Mouse (Mus musculus) liver, embryonic 16.5 days (tissue): ENCODE measurements around the gene Junb. TPM values are rescaled to one million over a fixed set of nuclear protein-coding genes. Genes with fewer than 3 reads are reported as not detected.
A peak's percentile ranks its signal among the peaks of the same experiment; 100 is the strongest.

Experiments used
- ATAC-seq: fragments of 200-750 bp; cut with Nextera tagmentation; 2 replicates; pipeline ENCODE4 v1.8.0; 2017; ENCODE audit warnings: low read depth, mild to moderate bottlenecking, moderate number of reproducible peaks, moderate library complexity
- H3K27ac ChIP-seq: fragments of 300-500 bp; sonication (generic); 2 replicates; pipeline ENCODE4 v1.5.1; 2014; ENCODE audit warnings: mild to moderate bottlenecking, low read length
- H3K27me3 ChIP-seq: fragments of 300-500 bp; sonication (generic); 2 replicates; pipeline ENCODE4 v1.6.1; 2014; ENCODE audit warnings: low read depth, low read length, mixed read lengths; ENCODE audit not compliant: control insufficient read depth, insufficient read depth
- H3K36me3 ChIP-seq: fragments of 300-500 bp; sonication (generic); 2 replicates; pipeline ENCODE4 v1.6.1; 2014; ENCODE audit warnings: mild to moderate bottlenecking; ENCODE audit not compliant: control insufficient read depth, insufficient read depth
- H3K4me1 ChIP-seq: fragments of 300-500 bp; sonication (generic); 2 replicates; pipeline ENCODE4 v1.6.1; 2014; ENCODE audit warnings: low read depth, low read length, mixed read lengths; ENCODE audit not compliant: control insufficient read depth
- H3K4me2 ChIP-seq: fragments of 300-500 bp; sonication (generic); 2 replicates; pipeline ENCODE4 v1.6.1; 2014; ENCODE audit warnings: low read depth, low read length, mixed read lengths
- H3K4me3 ChIP-seq: fragments of 300-500 bp; sonication (generic); 2 replicates; pipeline ENCODE4 v1.5.1; 2014; ENCODE audit warnings: low read depth, mild to moderate bottlenecking, low read length
- H3K9ac ChIP-seq: fragments of 300-500 bp; sonication (generic); 2 replicates; pipeline ENCODE4 v1.6.1; 2014; ENCODE audit warnings: low read depth, low read length
- H3K9me3 ChIP-seq: fragments of 300-500 bp; sonication (generic); replicated peaks from 2 replicates; pipeline ENCODE4 v1.6.1; 2016; ENCODE audit warnings: low read length; ENCODE audit not compliant: control insufficient read depth
- WGBS: fragments of 180-500 bp; shearing (Covaris S2); extraction: QIAGEN DNeasy Blood & Tissue Kit; methylation state at CpG from one replicate; pipeline ENCODE4 v1.1.7; 2014; ENCODE audit not compliant: insufficient replicate concordance; 5-methylcytosine and 5-hydroxymethylcytosine counted together
- polyA plus RNA-seq: library from polyadenylated mRNA; unstranded; fragments of >200 nt; fragmentation: Nextera tagmentation; extraction: Ambion mirVana; gene quantifications from 2 replicates; pipeline ENCODE4 v1.2.1, GENCODE M21; 2015

Gene Junb
- polyA plus RNA-seq, 1 experiment from 2014 or later, result 16.5 TPM

- Histone ChIP-seq H3K27me3 (no peaks in the 10 kb centered on the region), H3K4me3 (peak within 1 kb of the TSS; percentile 75), H3K4me2 (peak within 1 kb of the TSS; percentile 88), H3K27ac (peak within 1 kb of the TSS; percentile 97), H3K9me3 (no peaks in the 10 kb centered on the region), H3K36me3 (peaks cover 41% of the 10 kb centered on the region), H3K9ac (peak within 1 kb of the TSS; percentile 84), H3K4me1 (peaks cover 64% of the 10 kb centered on the region)
- ATAC-seq, result peak; percentile 68
- whole genome bisulfite sequencing, result under 1% methylated on average over 56 of the region's 56 CpGs
Observed at GRCm38 (mm10) chr8:84969241-84970134, 9.0 kb downstream of the Junb start, which contains the start of the genes Gm49661, Prdx2 and Rnaseh2a. TSS of gene Gm49661 (minus strand) at chr8:84969433. TSS of gene Prdx2 (plus strand) at chr8:84969587. TSS of gene Rnaseh2a (minus strand) at chr8:84969767.

GRCm38 (mm10) chr8:84968650-84969049 is 9.9 kb downstream of the Junb start:
- Histone ChIP-seq H3K27me3 (no peaks in the 10 kb centered on the region), H3K27ac (peak overlapping the region; percentile 97), H3K9ac (peak overlapping the region; percentile 84), H3K4me2 (peak overlapping the region; percentile 88), H3K9me3 (no peaks in the 10 kb centered on the region), H3K4me1 (peaks cover 56% of the 10 kb centered on the region), H3K4me3 (peak overlapping the region; percentile 75), H3K36me3 (peaks cover 33% of the 10 kb centered on the region)
- no peak for ATAC-seq
- 6% methylated on average over 2 of the region's 2 CpGs for WGBS

- no peaks in the 10 kb centered on the region for H3K27me3 ChIP-seq
- H3K4me2 ChIP-seq, result peak overlapping the region; percentile 88
- 82% methylated on average over 13 of the region's 13 CpGs for WGBS
- peak overlapping the region; percentile 97 for H3K27ac ChIP-seq
- no peaks in the 10 kb centered on the region for H3K9me3 ChIP-seq
- peaks cover 27% of the 10 kb centered on the region for H3K36me3 ChIP-seq
- ATAC-seq, result no peak
- no peak overlapping the region; the same call in 1 of the 2 replicates for H3K9ac ChIP-seq
- no peak overlapping the region for H3K4me3 ChIP-seq
- peaks cover 47% of the 10 kb centered on the region for H3K4me1 ChIP-seq
Observed at GRCm38 (mm10) chr8:84967532-84968304, 10.8 kb downstream of the Junb start.

- Histone ChIP-seq H3K4me1 (peaks cover 37% of the 10 kb centered on the region), H3K9me3 (no peaks in the 10 kb centered on the region), H3K4me3 (peak overlapping the region; percentile 79), H3K4me2 (peak overlapping the region; percentile 46), H3K36me3 (peaks cover 16% of the 10 kb centered on the region), H3K9ac (peak overlapping the region; percentile 41), H3K27me3 (no peaks in the 10 kb centered on the region), H3K27ac (peak overlapping the region; percentile 97)
- ATAC-seq, result no peak
- WGBS, result 14% methylated on average over 3 of the region's 3 CpGs
Observed at GRCm38 (mm10) chr8:84966603-84967002, 11.9 kb downstream of the Junb start.

GRCm38 (mm10) chr8:84965731-84966291 is 12.7 kb downstream of the Junb start:
- ATAC-seq, result peak; percentile 81
- Histone ChIP-seq H3K27me3 (no peaks in the 10 kb centered on the region), H3K4me2 (peak overlapping the region; percentile 84), H3K4me3 (peak overlapping the region; percentile 79), H3K36me3 (peaks cover 14% of the 10 kb centered on the region), H3K9me3 (no peaks in the 10 kb centered on the region), H3K27ac (peak overlapping the region; percentile 97), H3K4me1 (peaks cover 36% of the 10 kb centered on the region), H3K9ac (peak overlapping the region; percentile 78)
- under 1% methylated on average over 41 of the region's 41 CpGs for WGBS

GRCm38 (mm10) chr8:84963952-84964351 is 14.6 kb downstream of the Junb start:
- Histone ChIP-seq H3K4me2 (peak overlapping the region; percentile 84), H3K9me3 (no peaks in the 10 kb centered on the region), H3K4me3 (peak overlapping the region; percentile 79; the same call in 1 of the 2 replicates), H3K9ac (no peak overlapping the region), H3K36me3 (peaks cover 20% of the 10 kb centered on the region), H3K27ac (no peak overlapping the region), H3K27me3 (no peaks in the 10 kb centered on the region), H3K4me1 (peaks cover 31% of the 10 kb centered on the region)
- no peak for ATAC-seq
- 71% methylated on average over 4 of the region's 4 CpGs for WGBS

- no peak overlapping the region for H3K4me3 ChIP-seq
- H3K9me3 ChIP-seq, result no peaks in the 10 kb centered on the region
- peaks cover 2% of the 10 kb centered on the region for H3K4me1 ChIP-seq
- no peak for ATAC-seq
- no peak overlapping the region for H3K4me2 ChIP-seq
- no peaks in the 10 kb centered on the region for H3K27me3 ChIP-seq
- no peak overlapping the region for H3K27ac ChIP-seq
- 87% methylated on average over 7 of the region's 7 CpGs for WGBS
- peaks cover 34% of the 10 kb centered on the region for H3K36me3 ChIP-seq
- no peak overlapping the region for H3K9ac ChIP-seq
Observed at GRCm38 (mm10) chr8:84959811-84960210, 18.7 kb downstream of the Junb start.

- ATAC-seq, result no peak
- peaks cover 10% of the 10 kb centered on the region for H3K27me3 ChIP-seq
- WGBS, result 58% methylated on average over 2 of the region's 2 CpGs
- H3K27ac ChIP-seq, result no peak overlapping the region
- no peaks in the 10 kb centered on the region for H3K9me3 ChIP-seq
- H3K4me2 ChIP-seq, result no peak overlapping the region
- peaks cover 31% of the 10 kb centered on the region for H3K36me3 ChIP-seq
- no peak overlapping the region for H3K4me3 ChIP-seq
- no peak overlapping the region for H3K9ac ChIP-seq
- H3K4me1 ChIP-seq, result peaks cover 4% of the 10 kb centered on the region; the same call in 1 of the 2 replicates
Observed at GRCm38 (mm10) chr8:84956768-84957167, 21.8 kb downstream of the Junb start.
